Mouse (Mus musculus) forebrain, embryonic 13.5 days (tissue): Measurements from ENCODE around the gene Spop. TPM values are rescaled to one million over a fixed set of nuclear protein-coding genes. Genes with fewer than 3 reads are reported as not detected.
"Not testable (repeated sequence)": the region's sequence is repeated elsewhere in the genome, so short reads cannot be mapped to it uniquely, and the experiment has no call there.

Experiments
- ATAC-seq: fragments of 200-750 bp; cut with Nextera tagmentation; 2 replicates; pipeline ENCODE4 v1.8.0; 2017
- H3K27ac ChIP-seq: fragments of 300-500 bp; sonication (generic); 2 replicates; pipeline ENCODE4 v1.5.1; 2015; ENCODE audit warnings: inconsistent platforms, mild to moderate bottlenecking, moderate library complexity
- H3K27me3 ChIP-seq: fragments of 300-500 bp; sonication (generic); 2 replicates; pipeline ENCODE4 v1.6.1; 2015; ENCODE audit warnings: mild to moderate bottlenecking, inconsistent platforms
- H3K36me3 ChIP-seq: fragments of 300-500 bp; sonication (generic); 2 replicates; pipeline ENCODE4 v1.6.1; 2015; ENCODE audit warnings: mild to moderate bottlenecking, inconsistent platforms; ENCODE audit not compliant: poor library complexity, severe bottlenecking
- H3K4me1 ChIP-seq: fragments of 300-500 bp; sonication (generic); 2 replicates; pipeline ENCODE4 v1.6.1; 2015; ENCODE audit warnings: inconsistent platforms
- H3K4me2 ChIP-seq: fragments of 300-500 bp; sonication (generic); 2 replicates; pipeline ENCODE4 v1.6.1; 2015; ENCODE audit warnings: inconsistent platforms, mild to moderate bottlenecking, moderate library complexity
- H3K4me3 ChIP-seq: fragments of 300-500 bp; sonication (generic); 2 replicates; pipeline ENCODE4 v1.5.1; 2015; ENCODE audit warnings: mild to moderate bottlenecking, inconsistent platforms
- H3K9ac ChIP-seq: fragments of 300-500 bp; sonication (generic); 2 replicates; pipeline ENCODE4 v1.6.1; 2015; ENCODE audit warnings: mild to moderate bottlenecking, inconsistent platforms
- H3K9me3 ChIP-seq: fragments of 300-500 bp; sonication (generic); replicated peaks from 2 replicates; pipeline ENCODE4 v1.6.1; 2016; ENCODE audit warnings: inconsistent platforms
- WGBS: fragments of 180-500 bp; shearing (Covaris S2); methylation state at CpG from one replicate; pipeline ENCODE4 v1.1.7; 2015; 5-methylcytosine and 5-hydroxymethylcytosine counted together
- polyA plus RNA-seq: library from polyadenylated mRNA; unstranded; fragments of >200 nt; fragmentation: Nextera tagmentation; extraction: Ambion mirVana; gene quantifications from 2 replicates; pipeline ENCODE4 v1.2.1, GENCODE M21; 2015

Gene Spop
- polyA plus RNA-seq, 1 experiment from 2014 or later = 178 TPM

- H3K27ac ChIP-seq = no peak overlapping the region
- no peak overlapping the region for H3K9ac ChIP-seq
- no peak overlapping the region for H3K4me3 ChIP-seq
- peaks cover 13% of the 10 kb centered on the region for H3K4me1 ChIP-seq
- peaks cover 87% of the 10 kb centered on the region for H3K36me3 ChIP-seq
- no peak for ATAC-seq
- H3K4me2 ChIP-seq = no peak overlapping the region
- H3K27me3 ChIP-seq = no peaks in the 10 kb centered on the region
- 92% methylated on average over 14 of the region's 14 CpGs for WGBS
- H3K9me3 ChIP-seq = no peaks in the 10 kb centered on the region
Measured at GRCm38 (mm10) chr11:95490104-95490503, 76.2 kb downstream of the Spop start.

- no peak overlapping the region for H3K4me3 ChIP-seq
- no peak overlapping the region for H3K27ac ChIP-seq
- H3K4me1 ChIP-seq = peaks cover 14% of the 10 kb centered on the region
- WGBS = 61% methylated on average over 4 of the region's 4 CpGs
- no peak overlapping the region for H3K4me2 ChIP-seq
- no peak overlapping the region for H3K9ac ChIP-seq
- no peaks in the 10 kb centered on the region for H3K27me3 ChIP-seq
- peaks cover 67% of the 10 kb centered on the region for H3K36me3 ChIP-seq
- no peak for ATAC-seq
- no peaks in the 10 kb centered on the region for H3K9me3 ChIP-seq
Measured at GRCm38 (mm10) chr11:95492256-95492655, 78.4 kb downstream of the Spop start.

GRCm38 (mm10) chr11:95493010-95493409 is 79.1 kb downstream of the Spop start:
- H3K4me3 ChIP-seq = no peak overlapping the region
- H3K9ac ChIP-seq = no peak overlapping the region
- peaks cover 14% of the 10 kb centered on the region for H3K4me1 ChIP-seq
- ATAC-seq = no peak
- no peaks in the 10 kb centered on the region for H3K9me3 ChIP-seq
- 77% methylated on average over 4 of the region's 4 CpGs for WGBS
- H3K27ac ChIP-seq = no peak overlapping the region
- H3K27me3 ChIP-seq = no peaks in the 10 kb centered on the region
- H3K36me3 ChIP-seq = peaks cover 64% of the 10 kb centered on the region
- H3K4me2 ChIP-seq = no peak overlapping the region

- H3K4me1 ChIP-seq = peaks cover 14% of the 10 kb centered on the region
- no peak for ATAC-seq
- H3K27me3 ChIP-seq = no peaks in the 10 kb centered on the region
- H3K4me2 ChIP-seq = no peak overlapping the region
- 88% methylated on average over 9 of the region's 9 CpGs for WGBS
- no peaks in the 10 kb centered on the region for H3K9me3 ChIP-seq
- peaks cover 58% of the 10 kb centered on the region for H3K36me3 ChIP-seq
- no peak overlapping the region for H3K27ac ChIP-seq
- no peak overlapping the region for H3K9ac ChIP-seq
- no peak overlapping the region for H3K4me3 ChIP-seq
Measured at GRCm38 (mm10) chr11:95493950-95494349, 80.1 kb downstream of the Spop start.

- WGBS = 81% methylated on average over 3 of the region's 3 CpGs
Measured at GRCm38 (mm10) chr11:95494374-95494773, 80.5 kb downstream of the Spop start.

GRCm38 (mm10) chr11:95495883-95496282 is 82.0 kb downstream of the Spop start:
- 95% methylated on average over 9 of the region's 9 CpGs for WGBS

More at GRCm38 (mm10) chr11:95494374-95494773, 80.5 kb downstream of the Spop start:
- H3K4me3 ChIP-seq = no peak overlapping the region
- H3K27me3 ChIP-seq = no peaks in the 10 kb centered on the region
- H3K9me3 ChIP-seq = no peaks in the 10 kb centered on the region
- peaks cover 55% of the 10 kb centered on the region for H3K36me3 ChIP-seq
- no peak overlapping the region for H3K27ac ChIP-seq
- no peak overlapping the region for H3K9ac ChIP-seq
- H3K4me2 ChIP-seq = no peak overlapping the region
- ATAC-seq = no peak
- H3K4me1 ChIP-seq = peaks cover 14% of the 10 kb centered on the region

GRCm38 (mm10) chr11:95497921-95498320 is 84.0 kb downstream of the Spop start:
- peaks cover 28% of the 10 kb centered on the region for H3K36me3 ChIP-seq
- WGBS = 88% methylated on average over 5 of the region's 5 CpGs
- H3K4me1 ChIP-seq = peaks cover 23% of the 10 kb centered on the region
- ATAC-seq = no peak
- no peak overlapping the region for H3K27ac ChIP-seq
- H3K9me3 ChIP-seq = no peaks in the 10 kb centered on the region
- H3K4me2 ChIP-seq = no peak overlapping the region
- no peak overlapping the region for H3K4me3 ChIP-seq
- no peak overlapping the region for H3K9ac ChIP-seq
- H3K27me3 ChIP-seq = no peaks in the 10 kb centered on the region

More at GRCm38 (mm10) chr11:95495883-95496282, 82.0 kb downstream of the Spop start:
- ATAC-seq = no peak
- H3K27me3 ChIP-seq = no peaks in the 10 kb centered on the region
- H3K4me1 ChIP-seq = peaks cover 19% of the 10 kb centered on the region
- no peak overlapping the region for H3K4me2 ChIP-seq
- H3K27ac ChIP-seq = no peak overlapping the region
- no peak overlapping the region for H3K4me3 ChIP-seq
- peaks cover 42% of the 10 kb centered on the region for H3K36me3 ChIP-seq
- H3K9ac ChIP-seq = no peak overlapping the region
- H3K9me3 ChIP-seq = no peaks in the 10 kb centered on the region

- Histone ChIP-seq H3K36me3 (peaks cover 8% of the 10 kb centered on the region), H3K27ac (peak overlapping the region; percentile 27; the same call in 1 of the 2 replicates), H3K4me1 (peaks cover 13% of the 10 kb centered on the region), H3K9ac (no peak overlapping the region), H3K4me2 (no peak overlapping the region), H3K9me3 (no peaks in the 10 kb centered on the region), H3K4me3 (no peak overlapping the region), H3K27me3 (no peaks in the 10 kb centered on the region)
- 59% methylated on average over 4 of the region's 4 CpGs for WGBS
- no peak for ATAC-seq
Measured at GRCm38 (mm10) chr11:95500412-95500811, 86.5 kb downstream of the Spop start.

- no peak overlapping the region for H3K4me2 ChIP-seq
- H3K9me3 ChIP-seq = no peaks in the 10 kb centered on the region
- no peak for ATAC-seq
- no peak overlapping the region for H3K4me3 ChIP-seq
- peak overlapping the region; percentile 27; the same call in 1 of the 2 replicates for H3K27ac ChIP-seq
- H3K4me1 ChIP-seq = peaks cover 13% of the 10 kb centered on the region
- H3K36me3 ChIP-seq = peaks cover 8% of the 10 kb centered on the region
- WGBS = 27% methylated on average over 3 of the region's 3 CpGs
- H3K27me3 ChIP-seq = no peaks in the 10 kb centered on the region
- H3K9ac ChIP-seq = no peak overlapping the region
Measured at GRCm38 (mm10) chr11:95500836-95501235, 87.0 kb downstream of the Spop start.

- peaks cover 13% of the 10 kb centered on the region for H3K4me1 ChIP-seq
- not testable (repeated sequence) for H3K9ac ChIP-seq, H3K27ac ChIP-seq, H3K4me2 ChIP-seq, H3K36me3 ChIP-seq, H3K9me3 ChIP-seq, H3K27me3 ChIP-seq, ATAC-seq, H3K4me3 ChIP-seq
- 84% methylated on average over 8 of the region's 8 CpGs for WGBS
Measured at GRCm38 (mm10) chr11:95501826-95502225, 87.9 kb downstream of the Spop start.

GRCm38 (mm10) chr11:95503581-95504180 is 89.8 kb downstream of the Spop start:
- Histone ChIP-seq H3K27ac (no peak overlapping the region), H3K36me3 (no peaks in the 10 kb centered on the region), H3K4me3 (no peak overlapping the region), H3K9me3 (no peaks in the 10 kb centered on the region), H3K27me3 (0 out of 2 replicates have a peak, but pooled peaks cover 5% of the 10 kb centered on the region), H3K4me2 (no peak overlapping the region), H3K9ac (no peak overlapping the region), H3K4me1 (peaks cover 13% of the 10 kb centered on the region)
- no peak for ATAC-seq
- 67% methylated on average over 10 of the region's 10 CpGs for WGBS

- H3K4me2 ChIP-seq = no peak overlapping the region
- H3K27me3 ChIP-seq = 0 out of 2 replicates have a peak, but pooled peaks cover 9% of the 10 kb centered on the region
- peaks cover 13% of the 10 kb centered on the region for H3K4me1 ChIP-seq
- H3K4me3 ChIP-seq = no peak overlapping the region
- 40% methylated on average over 6 of the region's 6 CpGs for WGBS
- no peak overlapping the region for H3K9ac ChIP-seq
- H3K27ac ChIP-seq = no peak overlapping the region
- no peaks in the 10 kb centered on the region for H3K9me3 ChIP-seq
- ATAC-seq = no peak
- no peaks in the 10 kb centered on the region for H3K36me3 ChIP-seq
Measured at GRCm38 (mm10) chr11:95504271-95504731, 90.4 kb downstream of the Spop start.
